Mouse (Mus musculus) spleen, adult 2 months (tissue): ENCODE data around the gene Insc. TPM values are rescaled to one million over a fixed set of nuclear protein-coding genes. Genes with fewer than 3 reads are reported as not detected.

Experiments used
- DNase-seq, 2 experiments: peaks; one replicate each; pipeline versions ENCODE4 v3.0.0 to v3.0.0-alpha.2; 2012 to 2021; ENCODE audit warnings: low spot score in 2 of 2, low read depth in 1 of 2
- H3K27ac ChIP-seq: fragments of 200-500 bp; 2 replicates; pipeline ENCODE4 v1.5.1; 2012; ENCODE audit warnings: low read length, inconsistent platforms; ENCODE audit not compliant: insufficient read depth
- H3K27me3 ChIP-seq: fragments of 200-500 bp; 2 replicates; pipeline ENCODE4 v1.6.1; 2012; ENCODE audit warnings: mild to moderate bottlenecking, moderate library complexity, low read length, inconsistent platforms; ENCODE audit not compliant: control insufficient read depth, insufficient read depth
- H3K36me3 ChIP-seq: fragments of 200-500 bp; 2 replicates; pipeline ENCODE4 v1.6.1; 2012; ENCODE audit warnings: mild to moderate bottlenecking, low read length, inconsistent platforms; ENCODE audit not compliant: control insufficient read depth, insufficient read depth
- H3K4me1 ChIP-seq: fragments of 200-500 bp; 2 replicates; pipeline ENCODE4 v1.6.1; 2011; ENCODE audit warnings: inconsistent platforms; ENCODE audit not compliant: control insufficient read depth, insufficient read depth, insufficient read length
- H3K4me3 ChIP-seq: fragments of 200-500 bp; 2 replicates; pipeline ENCODE4 v1.5.1; 2011; ENCODE audit warnings: mild to moderate bottlenecking, inconsistent platforms; ENCODE audit not compliant: insufficient read depth, insufficient read length; ENCODE audit errors: extremely low read depth
- CTCF ChIP-seq: fragments of 200-500 bp; IDR thresholded peaks from 2 replicates; pipeline ENCODE4 v1.5.1; 2011; ENCODE audit warnings: mild to moderate bottlenecking, inconsistent platforms; ENCODE audit not compliant: insufficient read depth, insufficient read length, insufficient replicate concordance; ENCODE audit errors: extremely low read depth
- POLR2A ChIP-seq: fragments of 200-500 bp; IDR thresholded peaks from 2 replicates; pipeline ENCODE4 v1.6.1; 2011; ENCODE audit warnings: low read depth, low read length, inconsistent platforms
- WGBS: fragments of 180-500 bp; shearing (Covaris S2); methylation state at CpG from one replicate; pipeline ENCODE4 v1.1.7; 2018; 5-methylcytosine and 5-hydroxymethylcytosine counted together
- polyA plus RNA-seq: library from polyadenylated mRNA; depleted of rRNA; stranded (reverse); fragments of >200 nt; gene quantifications from 2 replicates; pipeline ENCODE4 v1.2.3, GENCODE M21; 2012

Gene Insc
- polyA plus RNA-seq, 1 experiment, result 0.18 TPM

- 44% methylated on average over 5 of the region's 5 CpGs for WGBS
- Histone ChIP-seq H3K36me3 (no peaks in the 10 kb centered on the region), H3K27ac (no peak overlapping the region), H3K27me3 (no peaks in the 10 kb centered on the region), H3K4me3 (no peak overlapping the region), H3K4me1 (no peaks in the 10 kb centered on the region)
- TF ChIP-seq CTCF (no peak), POLR2A (no peak)
- DNase-seq, result no peak
Observed at GRCm38 (mm10) chr7:114840029-114840745, 96.7 kb downstream of the Insc start.

DNA sequence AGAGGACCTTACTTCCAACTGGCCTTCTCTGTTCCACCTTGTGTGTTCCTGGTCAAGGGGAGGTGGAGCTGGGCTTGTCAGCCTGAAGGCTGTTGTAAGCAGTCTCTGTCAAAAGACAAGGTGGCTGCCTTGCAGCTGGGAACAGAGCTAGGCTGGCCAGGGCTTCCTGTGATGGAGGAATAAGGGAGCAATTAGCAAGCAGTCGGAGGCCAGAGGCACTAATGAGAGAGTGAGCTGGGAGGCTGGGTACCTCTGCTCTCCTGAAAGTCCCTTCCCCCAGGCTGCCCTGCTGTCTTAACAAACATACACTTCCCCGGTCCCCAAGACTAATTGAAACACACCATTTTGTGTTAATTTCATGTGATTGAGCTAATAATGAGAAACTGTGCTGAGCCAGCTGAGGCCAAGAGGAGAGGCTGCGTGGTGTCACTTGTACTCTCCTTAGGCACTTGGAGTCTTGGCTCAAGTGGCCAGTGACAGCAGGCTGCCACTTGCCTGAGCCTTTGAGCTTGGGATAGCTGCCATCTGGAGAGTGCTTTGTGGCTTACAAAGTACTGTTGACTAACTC lies 99.2 kb downstream of the Insc start:
- Histone ChIP-seq H3K27ac (no peak overlapping the region), H3K27me3 (no peaks in the 10 kb centered on the region), H3K4me3 (no peak overlapping the region), H3K4me1 (no peaks in the 10 kb centered on the region), H3K36me3 (no peaks in the 10 kb centered on the region)
- TF ChIP-seq CTCF, result no peak
- no peak for TF ChIP-seq POLR2A
- WGBS, result 84% methylated on average over 3 of the region's 3 CpGs
- no peak for DNase-seq

- WGBS, result 63% methylated on average over 2 of the region's 2 CpGs
- TF ChIP-seq POLR2A (no peak), CTCF (no peak)
- Histone ChIP-seq H3K4me3 (no peak overlapping the region), H3K27ac (no peak overlapping the region), H3K36me3 (no peaks in the 10 kb centered on the region), H3K27me3 (no peaks in the 10 kb centered on the region), H3K4me1 (no peaks in the 10 kb centered on the region)
- DNase-seq, result no peak
Observed at GRCm38 (mm10) chr7:114847179-114847578, 103.7 kb downstream of the Insc start.

GRCm38 (mm10) chr7:114852387-114852786 lies 108.9 kb downstream of the Insc start:
- no peak overlapping the region for H3K4me3 ChIP-seq
- TF ChIP-seq CTCF (no peak), POLR2A (no peak)
- no peaks in the 10 kb centered on the region for H3K36me3 ChIP-seq
- H3K27me3 ChIP-seq, result no peaks in the 10 kb centered on the region
- no peaks in the 10 kb centered on the region for H3K4me1 ChIP-seq
- no peak for DNase-seq
- no peak overlapping the region for H3K27ac ChIP-seq
- WGBS, result 91% methylated on average over 3 of the region's 3 CpGs

GRCm38 (mm10) chr7:114854169-114854568 lies 110.7 kb downstream of the Insc start:
- Histone ChIP-seq H3K4me3 (no peak overlapping the region), H3K36me3 (no peaks in the 10 kb centered on the region), H3K27ac (no peak overlapping the region), H3K4me1 (no peaks in the 10 kb centered on the region), H3K27me3 (no peaks in the 10 kb centered on the region)
- 72% methylated on average over 2 of the region's 2 CpGs for WGBS
- TF ChIP-seq CTCF (no peak), POLR2A (no peak)
- no peak for DNase-seq

GRCm38 (mm10) chr7:114860858-114861523 lies 117.5 kb downstream of the Insc start:
- no peaks in the 10 kb centered on the region for H3K27me3 ChIP-seq
- TF ChIP-seq POLR2A (no peak), CTCF (no peak)
- WGBS, result 89% methylated on average over 3 of the region's 3 CpGs
- DNase-seq, result no peak
- no peak overlapping the region for H3K27ac ChIP-seq
- H3K36me3 ChIP-seq, result no peaks in the 10 kb centered on the region
- H3K4me3 ChIP-seq, result no peak overlapping the region
- H3K4me1 ChIP-seq, result no peaks in the 10 kb centered on the region
